Mouse (Mus musculus): ENCODE measurements around the gene L3mbtl4.

- TF ChIP-seq POLR2A (IDR thresholded peaks at IDR 0.05; ENCODE audit: low read depth, low read length) (no peak), CTCF (IDR thresholded peaks at IDR 0.05; ENCODE audit: borderline replicate concordance, insufficient read depth, low read length) (no peak)
These were observed 286.1 kb downstream of the L3mbtl4 start for GRCm38 (mm10) chr17:68559698-68560097.

All from embryonic fibroblast, embryonic 13.5 days (primary cell).